Mouse (Mus musculus) spleen, embryonic (tissue): ENCODE measurements around the gene Shq1.

Source experiments
- CTCF ChIA-PET: fragments of 350-600 bp; sonication (Branson Sonifier 250); formaldehyde crosslinking; loops from one replicate; lab custom pipeline; 2022; lab: Charles Lee

Gene Shq1

GRCm38 (mm10) chr6:100537042-100537441 is 133.9 kb downstream of the Shq1 start:
- CTCF ChIA-PET, result no interaction called here

- CTCF ChIA-PET, result no interaction called here
Measured at GRCm38 (mm10) chr6:100533364-100533763, 137.6 kb downstream of the Shq1 start.

- CTCF ChIA-PET, result interaction anchor here (0.7 kb wide), 1 partner anchor 139 kb away, joined by 3 read pairs; no protein-coding TSS in a partner anchor
Measured at GRCm38 (mm10) chr6:100532326-100532725, 138.6 kb downstream of the Shq1 start.

GRCm38 (mm10) chr6:100529673-100530072 is 141.3 kb downstream of the Shq1 start:
- CTCF ChIA-PET, result interaction anchor here (0.7 kb wide), 1 partner anchor 322 kb away, joined by 5 read pairs; no protein-coding TSS in a partner anchor

GRCm38 (mm10) chr6:100528556-100528955 is 142.4 kb downstream of the Shq1 start:
- CTCF ChIA-PET, result no interaction called here

- CTCF ChIA-PET, result no interaction called here
Measured at GRCm38 (mm10) chr6:100527972-100528371, 143.0 kb downstream of the Shq1 start.

GRCm38 (mm10) chr6:100527161-100527560 is 143.8 kb downstream of the Shq1 start:
- CTCF ChIA-PET, result no interaction called here

- CTCF ChIA-PET, result no interaction called here
Measured at GRCm38 (mm10) chr6:100526066-100526465, 144.9 kb downstream of the Shq1 start.

- CTCF ChIA-PET, result interaction anchor here (0.5 kb wide), 1 partner anchor 9 kb away, joined by 3 read pairs; no protein-coding TSS in a partner anchor
Measured at GRCm38 (mm10) chr6:100525496-100525895, 145.5 kb downstream of the Shq1 start.

- CTCF ChIA-PET, result interaction anchor here (0.7 kb wide), 1 partner anchor 637 kb away, joined by 3 read pairs; no protein-coding TSS in a partner anchor
Measured at GRCm38 (mm10) chr6:100522495-100522894, 148.5 kb downstream of the Shq1 start.

- CTCF ChIA-PET, result interaction anchor here (0.7 kb wide), 1 partner anchor 636 kb away, joined by 3 read pairs; no protein-coding TSS in a partner anchor
Measured at GRCm38 (mm10) chr6:100521615-100522398, 149.2 kb downstream of the Shq1 start.

GRCm38 (mm10) chr6:100520558-100521099 is 150.3 kb downstream of the Shq1 start:
- CTCF ChIA-PET, result no interaction called here

GRCm38 (mm10) chr6:100519837-100520236 is 151.1 kb downstream of the Shq1 start:
- CTCF ChIA-PET, result no interaction called here
